Mouse (Mus musculus) kidney, embryonic 15.5 days (tissue): Measurements from ENCODE around the gene Lingo3. TPM values are rescaled to one million over a fixed set of nuclear protein-coding genes. Genes with fewer than 3 reads are reported as not detected.

Experiments
- ATAC-seq: fragments of 200-750 bp; cut with Nextera tagmentation; replicated peaks from 2 replicates; pipeline ENCODE4 v1.8.0; 2017; ENCODE audit warnings: moderate TSS enrichment; ENCODE audit not compliant: low FRiP score
- H3K27ac ChIP-seq: fragments of 300-500 bp; sonication (generic); 2 replicates; pipeline ENCODE4 v1.5.1; 2015; ENCODE audit warnings: mild to moderate bottlenecking, inconsistent platforms
- H3K27me3 ChIP-seq: fragments of 300-500 bp; sonication (generic); 2 replicates; pipeline ENCODE4 v1.6.1; 2015; ENCODE audit warnings: inconsistent platforms
- H3K36me3 ChIP-seq: fragments of 300-500 bp; sonication (generic); 2 replicates; pipeline ENCODE4 v1.6.1; 2015; ENCODE audit warnings: inconsistent platforms
- H3K4me1 ChIP-seq: fragments of 300-500 bp; sonication (generic); 2 replicates; pipeline ENCODE4 v1.6.1; 2015; ENCODE audit warnings: inconsistent platforms
- H3K4me2 ChIP-seq: fragments of 300-500 bp; sonication (generic); 2 replicates; pipeline ENCODE4 v1.6.1; 2015; ENCODE audit warnings: moderate library complexity, mild to moderate bottlenecking, inconsistent platforms
- H3K4me3 ChIP-seq: fragments of 300-500 bp; sonication (generic); replicated peaks from 2 replicates; pipeline ENCODE4 v1.5.1; 2015; ENCODE audit warnings: mild to moderate bottlenecking, inconsistent platforms
- H3K9ac ChIP-seq: fragments of 300-500 bp; sonication (generic); 2 replicates; pipeline ENCODE4 v1.6.1; 2015; ENCODE audit warnings: mild to moderate bottlenecking, inconsistent platforms
- H3K9me3 ChIP-seq: fragments of 300-500 bp; sonication (generic); replicated peaks from 2 replicates; pipeline ENCODE4 v1.6.1; 2016; ENCODE audit warnings: inconsistent platforms
- WGBS: fragments of 180-500 bp; shearing (Covaris S2); methylation state at CpG from one replicate; pipeline ENCODE4 v1.1.7; 2015; ENCODE audit warnings: mixed read lengths; 5-methylcytosine and 5-hydroxymethylcytosine counted together
- polyA plus RNA-seq: library from polyadenylated mRNA; unstranded; fragments of >200 nt; fragmentation: Nextera tagmentation; extraction: Ambion mirVana; gene quantifications from 2 replicates; pipeline ENCODE4 v1.2.1, GENCODE M21; 2015

Gene Lingo3
- polyA plus RNA-seq: 0.83 and 1.2 TPM in 2 replicates

- Histone ChIP-seq H3K9ac (peak within 1 kb of the TSS; percentile 44), H3K4me2 (peak within 1 kb of the TSS; percentile 88), H3K27me3 (peaks cover 57% of the 10 kb centered on the region), H3K4me3 (peak within 1 kb of the TSS; percentile 48), H3K9me3 (no peaks in the 10 kb centered on the region), H3K4me1 (peaks cover 21% of the 10 kb centered on the region), H3K36me3 (no peaks in the 10 kb centered on the region), H3K27ac (no peak within 1 kb of the TSS)
- 3% methylated on average over 50 of the region's 51 CpGs for WGBS
- ATAC-seq: no peak
Measured at GRCm38 (mm10) chr10:80843931-80844547, at the start of gene Lingo3. Gene Lingo3 (minus strand): TSS chr10:80844039.

GRCm38 (mm10) chr10:80887181-80887580 is 43.3 kb upstream of the Lingo3 start:
- Histone ChIP-seq H3K36me3 (no peaks in the 10 kb centered on the region), H3K4me2 (no peak overlapping the region), H3K4me3 (no peak overlapping the region), H3K9me3 (no peaks in the 10 kb centered on the region), H3K27me3 (peaks cover 22% of the 10 kb centered on the region), H3K4me1 (peaks cover 4% of the 10 kb centered on the region; the same call in 1 of the 2 replicates), H3K9ac (no peak overlapping the region), H3K27ac (no peak overlapping the region)
- 43% methylated on average over 11 of the region's 11 CpGs for WGBS
- no peak for ATAC-seq

DNA sequence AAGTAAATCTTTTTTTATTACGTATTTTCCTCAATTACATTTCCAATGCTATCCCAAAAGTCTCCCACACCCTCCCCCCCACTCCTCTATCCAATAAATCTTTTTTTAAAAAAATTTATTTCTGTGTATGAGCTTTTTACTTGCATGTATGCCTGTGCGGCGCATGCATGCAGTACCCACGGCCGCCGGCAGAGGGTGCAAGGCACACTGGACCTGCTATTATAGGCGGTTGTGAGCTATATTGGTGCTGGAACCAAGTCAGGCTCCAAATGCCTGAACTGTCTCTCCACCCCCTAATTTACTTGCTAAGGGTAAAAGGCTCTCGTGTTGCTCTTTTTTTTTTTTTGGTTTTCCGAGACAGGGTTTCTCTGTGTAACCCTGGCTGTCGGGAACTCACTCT is 37.5 kb upstream of the Lingo3 start:
- 28% methylated on average over 10 of the region's 10 CpGs for WGBS
- no peaks in the 10 kb centered on the region for H3K9me3 ChIP-seq
- no peak overlapping the region for H3K4me3 ChIP-seq
- H3K4me2 ChIP-seq: no peak overlapping the region
- no peaks in the 10 kb centered on the region for H3K36me3 ChIP-seq
- H3K27ac ChIP-seq: no peak overlapping the region
- no peaks in the 10 kb centered on the region; the same call in 1 of the 2 replicates for H3K27me3 ChIP-seq
- peaks cover 5% of the 10 kb centered on the region; the same call in 1 of the 2 replicates for H3K4me1 ChIP-seq
- H3K9ac ChIP-seq: no peak overlapping the region
- ATAC-seq: no peak

DNA sequence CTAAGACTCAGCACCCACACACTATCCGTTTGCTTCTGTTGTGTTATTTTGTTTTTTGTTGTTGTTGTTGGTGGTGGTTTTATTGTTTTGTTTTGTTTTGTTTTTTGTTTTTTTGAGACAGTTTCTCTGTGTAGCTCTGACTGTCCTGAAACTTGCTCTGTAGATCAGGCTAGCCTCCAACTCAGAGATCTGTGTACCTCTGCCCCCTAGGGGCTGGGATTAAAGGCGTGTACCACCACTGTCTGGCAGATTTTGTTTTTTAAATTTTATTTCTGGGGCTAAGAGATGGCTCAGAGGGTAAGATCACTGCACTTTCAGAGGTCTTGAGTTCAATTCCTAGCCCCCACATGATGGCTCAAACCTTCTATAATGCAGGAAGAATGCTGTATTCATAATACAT is 37.1 kb upstream of the Lingo3 start:
- Histone ChIP-seq H3K9me3 (no peaks in the 10 kb centered on the region), H3K27me3 (no peaks in the 10 kb centered on the region; the same call in 1 of the 2 replicates), H3K36me3 (no peaks in the 10 kb centered on the region), H3K4me1 (peaks cover 7% of the 10 kb centered on the region; the same call in 1 of the 2 replicates), H3K27ac (no peak overlapping the region), H3K9ac (no peak overlapping the region), H3K4me3 (no peak overlapping the region), H3K4me2 (no peak overlapping the region)
- ATAC-seq: no peak
- 71% methylated on average over 2 of the region's 2 CpGs for WGBS

DNA sequence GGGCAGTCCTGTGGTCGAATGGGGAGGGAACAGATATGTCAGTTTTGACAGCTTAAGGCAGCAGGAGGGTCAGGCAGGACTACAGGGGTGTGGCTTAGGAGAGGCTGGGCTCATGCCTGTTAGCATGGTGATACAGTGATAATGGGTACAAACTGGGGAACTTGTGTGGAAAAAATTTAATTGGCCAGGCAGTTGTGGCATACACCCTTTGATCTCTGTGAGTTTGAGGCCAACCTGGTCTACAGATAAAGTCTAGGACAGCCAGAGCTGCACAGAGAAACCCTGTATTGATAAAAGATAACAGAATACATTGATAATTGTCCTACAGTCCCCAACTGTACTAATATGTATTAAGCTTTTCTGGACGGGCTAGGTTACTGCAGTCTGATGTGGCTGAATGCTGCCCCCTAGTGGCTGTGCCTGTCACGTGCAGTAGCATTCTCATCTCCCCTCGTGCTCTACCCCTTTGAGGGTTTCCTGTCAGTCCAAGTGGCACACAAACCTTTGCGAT is 36.3 kb upstream of the Lingo3 start:
- 0 out of 2 replicates have a peak, but pooled peaks have one; percentile 43 for ATAC-seq

DNA sequence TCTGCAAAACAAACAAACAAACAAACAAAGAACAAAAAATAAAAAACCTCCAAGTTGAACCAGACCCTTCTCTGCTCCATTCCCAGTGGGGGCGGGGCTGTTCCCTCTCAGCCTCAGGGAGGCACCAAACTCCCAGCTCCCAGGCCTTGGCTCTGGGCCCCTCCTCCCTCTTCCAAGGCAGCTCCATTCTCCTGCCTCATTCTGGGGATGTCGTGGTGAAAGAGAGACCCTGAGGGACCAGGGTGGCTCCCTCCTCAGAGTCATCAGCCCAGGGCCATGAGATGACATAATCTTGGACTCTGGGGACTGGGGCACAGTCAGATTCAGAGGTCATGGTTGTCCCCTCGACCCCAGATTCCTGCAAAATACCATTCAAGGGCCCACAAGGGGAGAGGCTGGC is 32.8 kb upstream of the Lingo3 start:
- H3K4me1 ChIP-seq: peaks cover 8% of the 10 kb centered on the region; the same call in 1 of the 2 replicates
- H3K27me3 ChIP-seq: no peaks in the 10 kb centered on the region; the same call in none of the 2 replicates
- no peak overlapping the region for H3K4me2 ChIP-seq
- ATAC-seq: no peak
- H3K4me3 ChIP-seq: no peak overlapping the region
- H3K9ac ChIP-seq: no peak overlapping the region
- WGBS: 15% methylated on average over 3 of the region's 3 CpGs
- no peaks in the 10 kb centered on the region for H3K36me3 ChIP-seq
- no peak overlapping the region for H3K27ac ChIP-seq
- no peaks in the 10 kb centered on the region for H3K9me3 ChIP-seq

More for the DNA sequence above, 36.3 kb upstream of the Lingo3 start:
- H3K4me2 ChIP-seq: no peak overlapping the region
- no peaks in the 10 kb centered on the region for H3K27me3 ChIP-seq
- no peak overlapping the region for H3K27ac ChIP-seq
- H3K4me1 ChIP-seq: peaks cover 7% of the 10 kb centered on the region; the same call in 1 of the 2 replicates
- H3K9ac ChIP-seq: no peak overlapping the region
- no peak overlapping the region for H3K4me3 ChIP-seq
- no peaks in the 10 kb centered on the region for H3K36me3 ChIP-seq
- no peaks in the 10 kb centered on the region for H3K9me3 ChIP-seq
- WGBS: 17% methylated on average over 5 of the region's 5 CpGs

DNA sequence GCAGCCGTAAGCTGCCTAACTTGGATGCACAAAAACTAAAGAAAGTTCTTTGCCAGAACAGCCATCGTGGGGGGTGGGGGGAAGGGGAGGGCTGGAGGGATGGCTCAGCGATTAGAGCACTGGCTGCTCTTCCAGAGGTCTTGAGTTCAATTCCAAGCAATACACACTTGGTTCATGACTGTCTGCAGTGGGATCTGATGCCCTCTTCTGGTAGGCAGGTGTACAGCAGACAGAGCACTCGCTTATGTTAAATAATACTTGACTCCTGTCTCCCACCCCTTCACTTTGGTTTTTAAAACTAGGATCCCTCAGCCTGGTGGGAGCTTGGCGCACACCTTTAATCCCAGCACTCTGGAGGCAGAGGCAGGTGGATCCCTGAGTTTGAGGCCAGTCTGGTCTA is 32.2 kb upstream of the Lingo3 start:
- H3K27ac ChIP-seq: no peak overlapping the region
- H3K4me2 ChIP-seq: no peak overlapping the region
- no peaks in the 10 kb centered on the region for H3K9me3 ChIP-seq
- H3K4me3 ChIP-seq: no peak overlapping the region
- H3K9ac ChIP-seq: no peak overlapping the region
- H3K4me1 ChIP-seq: peaks cover 10% of the 10 kb centered on the region; the same call in 1 of the 2 replicates
- H3K27me3 ChIP-seq: no peaks in the 10 kb centered on the region; the same call in none of the 2 replicates
- 30% methylated on average over 5 of the region's 5 CpGs for WGBS
- 0 out of 2 replicates have a peak, but pooled peaks have one; percentile 31 for ATAC-seq
- H3K36me3 ChIP-seq: no peaks in the 10 kb centered on the region

- no peaks in the 10 kb centered on the region for H3K36me3 ChIP-seq
- H3K9me3 ChIP-seq: no peaks in the 10 kb centered on the region
- no peak overlapping the region for H3K4me2 ChIP-seq
- H3K4me3 ChIP-seq: no peak overlapping the region
- H3K9ac ChIP-seq: no peak overlapping the region
- no peak for ATAC-seq
- H3K27ac ChIP-seq: no peak overlapping the region
- WGBS: 77% methylated on average over 9 of the region's 9 CpGs
- H3K4me1 ChIP-seq: peaks cover 10% of the 10 kb centered on the region; the same call in 1 of the 2 replicates
- H3K27me3 ChIP-seq: no peaks in the 10 kb centered on the region; the same call in none of the 2 replicates
Measured at GRCm38 (mm10) chr10:80874035-80874434, 30.2 kb upstream of the Lingo3 start.

- ATAC-seq: no peak; the same call in 1 of the 2 replicates
- 22% methylated on average over 9 of the region's 9 CpGs for WGBS
Measured at GRCm38 (mm10) chr10:80871581-80871980, 27.7 kb upstream of the Lingo3 start, which contains the start of gene Tmprss9. Gene Tmprss9 (plus strand): TSS chr10:80871848.

GRCm38 (mm10) chr10:80870993-80871392 is 27.2 kb upstream of the Lingo3 start:
- Histone ChIP-seq H3K36me3 (peaks cover 26% of the 10 kb centered on the region), H3K4me3 (no peak overlapping the region), H3K9me3 (no peaks in the 10 kb centered on the region), H3K27me3 (no peaks in the 10 kb centered on the region; the same call in none of the 2 replicates), H3K4me2 (no peak overlapping the region), H3K9ac (no peak overlapping the region), H3K27ac (no peak overlapping the region), H3K4me1 (0 out of 2 replicates have a peak, but pooled peaks cover 3% of the 10 kb centered on the region)
- WGBS: 81% methylated on average over 4 of the region's 6 CpGs
- ATAC-seq: no peak

More at GRCm38 (mm10) chr10:80871581-80871980, 27.7 kb upstream of the Lingo3 start, which contains the start of gene Tmprss9:
- no peak within 1 kb of the TSS for H3K9ac ChIP-seq
- H3K4me3 ChIP-seq: no peak within 1 kb of the TSS
- peaks cover 8% of the 10 kb centered on the region; the same call in 1 of the 2 replicates for H3K4me1 ChIP-seq
- no peak within 1 kb of the TSS for H3K27ac ChIP-seq
- H3K4me2 ChIP-seq: no peak within 1 kb of the TSS
- peaks cover 20% of the 10 kb centered on the region for H3K36me3 ChIP-seq
- H3K27me3 ChIP-seq: no peaks in the 10 kb centered on the region; the same call in none of the 2 replicates
- no peaks in the 10 kb centered on the region for H3K9me3 ChIP-seq

- Histone ChIP-seq H3K4me1 (no peaks in the 10 kb centered on the region), H3K4me3 (no peak overlapping the region), H3K36me3 (peaks cover 75% of the 10 kb centered on the region), H3K4me2 (no peak overlapping the region), H3K9me3 (no peaks in the 10 kb centered on the region), H3K27me3 (no peaks in the 10 kb centered on the region), H3K27ac (no peak overlapping the region), H3K9ac (no peak overlapping the region)
- WGBS: 94% methylated on average over 16 of the region's 16 CpGs
- ATAC-seq: no peak
Measured at GRCm38 (mm10) chr10:80864446-80864845, 20.6 kb upstream of the Lingo3 start.

GRCm38 (mm10) chr10:80862305-80862704 is 18.5 kb upstream of the Lingo3 start:
- peaks cover 7% of the 10 kb centered on the region; the same call in 1 of the 2 replicates for H3K4me1 ChIP-seq
- no peak overlapping the region for H3K4me3 ChIP-seq
- no peak for ATAC-seq
- no peak overlapping the region for H3K4me2 ChIP-seq
- no peak overlapping the region for H3K9ac ChIP-seq
- H3K27me3 ChIP-seq: no peaks in the 10 kb centered on the region
- WGBS: 95% methylated on average over 5 of the region's 5 CpGs
- no peak overlapping the region for H3K27ac ChIP-seq
- H3K9me3 ChIP-seq: no peaks in the 10 kb centered on the region
- peaks cover 62% of the 10 kb centered on the region for H3K36me3 ChIP-seq
